Mouse (Mus musculus) myocyte (in vitro differentiated cells): ENCODE data around the gene Ncln. TPM values are rescaled to one million over a fixed set of nuclear protein-coding genes. Genes with fewer than 3 reads are reported as not detected.

Experiments used
- H3K27me3 ChIP-seq: one replicate; pipeline ENCODE4 v1.6.1; 2011; ENCODE audit not compliant: control insufficient read depth, insufficient read depth, insufficient read length
- H3K36me3 ChIP-seq: one replicate; pipeline ENCODE4 v1.6.1; 2011; ENCODE audit not compliant: control insufficient read depth, insufficient read depth
- H3K4me2 ChIP-seq: one replicate; pipeline ENCODE4 v1.6.1; 2011; ENCODE audit warnings: low read depth, control low read depth
- H3K4me3 ChIP-seq: one replicate; pipeline ENCODE4 v1.5.1; 2011; ENCODE audit warnings: mild to moderate bottlenecking, control low read depth, moderate library complexity
- H3K79me2 ChIP-seq: one replicate; pipeline ENCODE4 v1.6.1; 2011; ENCODE audit not compliant: control insufficient read depth, insufficient read depth
- H3ac ChIP-seq: one replicate; pipeline ENCODE4 v1.6.1; 2011; ENCODE audit not compliant: control insufficient read depth, insufficient read length
- MYOD1 ChIP-seq, 3 experiments: IDR thresholded peaks; one replicate each; pipeline ENCODE4 v1.6.1; 2011; ENCODE audit warnings: control low read depth in 2 of 3, low read depth in 2 of 3, mild to moderate bottlenecking in 2 of 3, moderate library complexity in 1 of 3; ENCODE audit not compliant: insufficient read length in 2 of 3, control insufficient read depth in 1 of 3
- POLR2A ChIP-seq: IDR thresholded peaks from one replicate; pipeline ENCODE4 v1.6.1; 2011; ENCODE audit warnings: low read depth, mild to moderate bottlenecking, control low read depth, moderate library complexity; ENCODE audit not compliant: insufficient read length
- TCF3 ChIP-seq: IDR thresholded peaks from one replicate; pipeline ENCODE4 v1.6.1; 2011; ENCODE audit warnings: low read depth, control low read depth; ENCODE audit not compliant: insufficient read length
- polyA plus RNA-seq: library from polyadenylated mRNA; unstranded; fragments of >200 nt; fragmentation: generic; extraction: Trizol; gene quantifications from one replicate; pipeline ENCODE4 v1.2.1, GENCODE M21; 2012; ENCODE audit warnings: missing spikeins

The Ncln gene
- polyA plus RNA-seq, 1 experiment, result 153 TPM

GRCm38 (mm10) chr10:81441019-81441418, 55.2 kb downstream of the Ncln start:
- no peak overlapping the region for H3ac ChIP-seq
- no peak overlapping the region for H3K4me3 ChIP-seq
- TF ChIP-seq POLR2A (no peak), MYOD1 (IDR thresholded peaks at IDR 0.05; ENCODE audit: control insufficient read depth in 1 of 3, insufficient read length in 2 of 3, low read depth in 2 of 3) (no peak), TCF3 (no peak)
- H3K79me2 ChIP-seq, result no peaks in the 10 kb centered on the region
- no peaks in the 10 kb centered on the region for H3K27me3 ChIP-seq
- no peaks in the 10 kb centered on the region for H3K36me3 ChIP-seq
- no peak overlapping the region for H3K4me2 ChIP-seq

Other genes with a start within 250 kb of the Ncln start
- gene Matk, start 243.5 kb downstream of the Ncln start, polyA plus RNA-seq, result 0.67 TPM
- gene Mrpl54, start 229.5 kb downstream of the Ncln start, polyA plus RNA-seq, result 167 TPM
- gene Apba3, start 229.4 kb downstream of the Ncln start, polyA plus RNA-seq, result 166 TPM
- gene Tjp3, start 204.8 kb downstream of the Ncln start, polyA plus RNA-seq, result 0.17 TPM
- 23.3 TPM for gene Pip5k1c, start 203.4 kb downstream of the Ncln start, polyA plus RNA-seq
- gene Cactin, start 175.3 kb downstream of the Ncln start, polyA plus RNA-seq, result 31.3 TPM
- gene Tbxa2r, start 167.7 kb downstream of the Ncln start, polyA plus RNA-seq, result 0.16 TPM
- 0.10 TPM for gene Gipc3, start 153.1 kb downstream of the Ncln start, polyA plus RNA-seq
- 80.2 TPM for gene Hmg20b, start 145.9 kb downstream of the Ncln start, polyA plus RNA-seq
- 21.7 TPM for gene Mfsd12, start 138.9 kb downstream of the Ncln start, polyA plus RNA-seq
- 0.92 TPM for gene 4930404N11Rik, start 130.6 kb downstream of the Ncln start, polyA plus RNA-seq
- 42.0 TPM for gene Fzr1, start 117.9 kb downstream of the Ncln start, polyA plus RNA-seq
- gene Dohh, start 112.0 kb downstream of the Ncln start, polyA plus RNA-seq, result 103 TPM
- gene Gm48551, start 111.9 kb downstream of the Ncln start, polyA plus RNA-seq, result 1.7 TPM
- 0.73 TPM for gene Gm48552, start 107.4 kb downstream of the Ncln start, polyA plus RNA-seq
- 0.30 TPM for gene Smim24, start 103.3 kb downstream of the Ncln start, polyA plus RNA-seq
- 115 TPM for gene Nfic, start 40.8 kb downstream of the Ncln start, polyA plus RNA-seq
- 0.37 TPM for gene Celf5, start 13.7 kb downstream of the Ncln start, polyA plus RNA-seq
- not detected for gene S1pr4, start 3.7 kb upstream of the Ncln start, polyA plus RNA-seq
- not detected for gene Gna15, start 27.8 kb upstream of the Ncln start, polyA plus RNA-seq
- 58.2 TPM for gene Gna11, start 48.8 kb upstream of the Ncln start, polyA plus RNA-seq
- gene Aes, start 63.1 kb upstream of the Ncln start, polyA plus RNA-seq, result 639 TPM
- 11.3 TPM for gene Tle2, start 78.2 kb upstream of the Ncln start, polyA plus RNA-seq
- 15.3 TPM for gene Tle6, start 104.7 kb upstream of the Ncln start, polyA plus RNA-seq
- 0.78 TPM for gene BC025920, start 109.9 kb upstream of the Ncln start, polyA plus RNA-seq
- 28.0 TPM for gene Sirt6, start 131.4 kb upstream of the Ncln start, polyA plus RNA-seq
- 11.8 TPM for gene Ankrd24, start 132.1 kb upstream of the Ncln start, polyA plus RNA-seq
- gene Gm10778, start 152.7 kb upstream of the Ncln start, polyA plus RNA-seq, result 0.59 TPM
- 1.1 TPM for gene Zfp433, start 208.4 kb upstream of the Ncln start, polyA plus RNA-seq